Mouse (Mus musculus) heart, postnatal 14 days (tissue): ENCODE measurements around the gene Ccdc114. TPM values are rescaled to one million over a fixed set of nuclear protein-coding genes. Genes with fewer than 3 reads are reported as not detected.

ENCODE experiments used
- DNase-seq, 2 experiments: peaks; one replicate each; pipeline ENCODE4 v3.0.0; 2021 to 2022
- intact Hi-C: fragments of 180-260 bp; cut with DNase I; formaldehyde crosslinking; loops from one replicate; pipeline ENCODE4 v1.15.1; 2025
- total RNA-seq, 2 experiments: library from RNA; stranded (reverse); gene quantifications; 2 replicates each; pipeline ENCODE4 v1.2.3; 2021

Gene Ccdc114
- total RNA-seq, 2 experiments from 2014 or later, result 2.0 to 2.2 TPM

- intact Hi-C loops, result no loop called here
- no peak for DNase-seq
These were observed 48.2 kb downstream of the Ccdc114 start for GRCm38 (mm10) chr7:45971831-45972723.

- intact Hi-C loops, result no loop called here
- DNase-seq, result no peak
These were observed 49.4 kb downstream of the Ccdc114 start for GRCm38 (mm10) chr7:45973271-45973687.

- intact Hi-C loops, result no loop called here
- no peak for DNase-seq
These were observed 50.2 kb downstream of the Ccdc114 start for GRCm38 (mm10) chr7:45974103-45974502.

GRCm38 (mm10) chr7:45974512-45974911 is 50.6 kb downstream of the Ccdc114 start:
- DNase-seq, result no peak
- intact Hi-C loops, result no loop called here

GRCm38 (mm10) chr7:45981612-45982011 is 57.7 kb downstream of the Ccdc114 start:
- intact Hi-C loops, result no loop called here

GRCm38 (mm10) chr7:45986893-45987292 is 63.0 kb downstream of the Ccdc114 start:
- DNase-seq, result no peak
- intact Hi-C loops, result no loop called here

More at GRCm38 (mm10) chr7:45981612-45982011, 57.7 kb downstream of the Ccdc114 start:
- no peak for DNase-seq

- no peak for DNase-seq
- intact Hi-C loops, result no loop called here
These were observed 64.5 kb downstream of the Ccdc114 start for GRCm38 (mm10) chr7:45988344-45988743.

GRCm38 (mm10) chr7:45992470-45992869 is 68.6 kb downstream of the Ccdc114 start:
- intact Hi-C loops, result no loop called here
- no peak for DNase-seq

Other genes with a start within 250 kb of the Ccdc114 start
- gene Ntn5, start 240.1 kb upstream of the Ccdc114 start, total RNA-seq, result under 1 TPM; 0.12 to 0.24 TPM
- gene Sec1, start 229.7 kb upstream of the Ccdc114 start, total RNA-seq, result under 1 TPM in 1 of 2 experiments, not detected in 1; 0.12 TPM
- 1 to 10 TPM; 4.3 to 6.6 TPM for gene Car11, start 224.2 kb upstream of the Ccdc114 start, total RNA-seq
- 10 to 100 TPM; 24.7 to 27.1 TPM for gene Dbp, start 219.0 kb upstream of the Ccdc114 start, total RNA-seq
- 100 to 1,000 TPM; 552 to 626 TPM for gene Rpl18, start 208.6 kb upstream of the Ccdc114 start, total RNA-seq
- gene Sphk2, start 206.1 kb upstream of the Ccdc114 start, total RNA-seq, result 10 to 100 TPM; 17.5 to 18.8 TPM
- under 1 TPM; 0.17 to 0.24 TPM for gene Fam83e, start 202.9 kb upstream of the Ccdc114 start, total RNA-seq
- gene Spaca4, start 198.3 kb upstream of the Ccdc114 start, total RNA-seq, result not detected
- under 1 TPM in 1 of 2 experiments, not detected in 1; 0.12 TPM for gene Lmtk3, start 140.3 kb upstream of the Ccdc114 start, total RNA-seq
- gene Sult2b1, start 139.4 kb upstream of the Ccdc114 start, total RNA-seq, result not detected
- 10 to 100 TPM; 73.9 to 77.1 TPM for gene Cyth2, start 109.5 kb upstream of the Ccdc114 start, total RNA-seq
- gene Kcnj14, start 99.3 kb upstream of the Ccdc114 start, total RNA-seq, result under 1 TPM; 0.74 to 1.00 TPM
- 10 to 100 TPM in 1 of 2 experiments, 1 to 10 TPM in 1; 8.6 to 12.5 TPM for gene Grwd1, start 93.1 kb upstream of the Ccdc114 start, total RNA-seq
- 100 to 1,000 TPM; 103 to 109 TPM for gene Kdelr1, start 51.3 kb upstream of the Ccdc114 start, total RNA-seq
- gene Grin2d, start 45.7 kb upstream of the Ccdc114 start, total RNA-seq, result under 1 TPM; 0.34 to 0.41 TPM
- not detected for gene Syngr4, start 27.4 kb upstream of the Ccdc114 start, total RNA-seq
- gene Tmem143, start 27.1 kb upstream of the Ccdc114 start, total RNA-seq, result 10 to 100 TPM; 77.4 to 79.3 TPM
- 10 to 100 TPM; 25.7 to 32.4 TPM for gene Emp3, start 2.7 kb upstream of the Ccdc114 start, total RNA-seq
- under 1 TPM; 0.05 TPM for gene Abcc6, start 106.2 kb downstream of the Ccdc114 start, total RNA-seq
- 10 to 100 TPM; 68.0 to 68.6 TPM for gene Nomo1, start 109.6 kb downstream of the Ccdc114 start, total RNA-seq
- gene Kcnj11, start 176.7 kb downstream of the Ccdc114 start, total RNA-seq, result 10 to 100 TPM; 82.8 to 85.0 TPM